ENCODE assay signal across 16 mouse cellular contexts in genomic region chr16:37731431-37731830, GRCm38 (mm10). TPM values are rescaled to one million over a fixed set of nuclear protein-coding genes. Genes with fewer than 3 reads are reported as not detected.
DNase-seq lines count a peak whose midpoint lies in the region; ATAC-seq lines count a peak whose summit lies in the region.
"Had no signal": no experiment of that assay in that cellular context is flagged by ENCODE, and none has a peak within 500 bp of the region (broad histone marks: within the 10 kb centered on the region; RNA-seq: fewer than 3 reads in every experiment).

No protein-coding gene starts in this region.

- H3K9me3 ChIP-seq in heart, embryonic 10.5 days = no peaks in the 10 kb centered on the region
- H3K9me3 ChIP-seq in neural tube, embryonic 13.5 days = no peaks in the 10 kb centered on the region
- no peaks in the 10 kb centered on the region for H3K9me3 ChIP-seq in neural tube, embryonic 15.5 days (replicated peaks)
- H3K9me3 ChIP-seq in limb, embryonic 12.5 days = no peaks in the 10 kb centered on the region
- H3K9me3 ChIP-seq: heart, embryonic 12.5 days; liver, embryonic 12.5 days had no signal

- H3K36me3 ChIP-seq in heart, embryonic 10.5 days = no peaks in the 10 kb centered on the region
- no peaks in the 10 kb centered on the region for H3K36me3 ChIP-seq in neural tube, embryonic 13.5 days
- no peaks in the 10 kb centered on the region for H3K36me3 ChIP-seq in neural tube, embryonic 15.5 days
- no peaks in the 10 kb centered on the region for H3K36me3 ChIP-seq in limb, embryonic 12.5 days
- H3K36me3 ChIP-seq: heart, embryonic 12.5 days; liver, embryonic 12.5 days had no signal

- intact Hi-C loops in heart, postnatal 14 days (cut with DNase I) = no loop called here

- 60% methylated on average over 4 of the region's 4 CpGs for WGBS in heart, embryonic 10.5 days
- 71% methylated on average over 4 of the region's 4 CpGs for WGBS in neural tube, embryonic 13.5 days
- WGBS in neural tube, embryonic 15.5 days = 70% methylated on average over 4 of the region's 4 CpGs
- 51% methylated on average over 4 of the region's 4 CpGs for WGBS in limb, embryonic 12.5 days

- no peak overlapping the region for H3K9ac ChIP-seq in neural tube, embryonic 13.5 days
- H3K9ac ChIP-seq in neural tube, embryonic 15.5 days (replicated peaks) = no peak overlapping the region
- no peak overlapping the region for H3K9ac ChIP-seq in limb, embryonic 12.5 days (replicated peaks)
- H3K9ac ChIP-seq: heart, embryonic 12.5 days; liver, embryonic 12.5 days had no signal

- ATAC-seq in neural tube, embryonic 13.5 days (ENCODE audit: low read depth) = no peak
- ATAC-seq in neural tube, embryonic 15.5 days (ENCODE audit: low FRiP score) = no peak
- no peak for ATAC-seq in limb, embryonic 12.5 days (ENCODE audit: insufficient number of reproducible peaks, insufficient read depth, low FRiP score, low TSS enrichment, low read depth)
- ATAC-seq: liver, embryonic 12.5 days had no signal

- no peaks in the 10 kb centered on the region for H3K27me3 ChIP-seq in heart, embryonic 10.5 days (ENCODE audit: insufficient read depth, poor library complexity, severe bottlenecking)
- H3K27me3 ChIP-seq in neural tube, embryonic 13.5 days = no peaks in the 10 kb centered on the region
- H3K27me3 ChIP-seq in neural tube, embryonic 15.5 days (replicated peaks) = no peaks in the 10 kb centered on the region
- H3K27me3 ChIP-seq in limb, embryonic 12.5 days = no peaks in the 10 kb centered on the region
- H3K27me3 ChIP-seq: heart, embryonic 12.5 days; liver, embryonic 12.5 days had no signal

- H3K4me2 ChIP-seq in neural tube, embryonic 13.5 days = no peak overlapping the region
- H3K4me2 ChIP-seq in neural tube, embryonic 15.5 days = no peak overlapping the region
- no peak overlapping the region for H3K4me2 ChIP-seq in limb, embryonic 12.5 days
- H3K4me2 ChIP-seq: heart, embryonic 12.5 days; liver, embryonic 12.5 days had no signal

- H3K27ac ChIP-seq in heart, embryonic 10.5 days = 0 out of 2 replicates have a peak overlapping the region, but pooled peaks have one; percentile 16
- H3K27ac ChIP-seq in neural tube, embryonic 13.5 days (replicated peaks) = peak overlapping the region; percentile 49
- no peak overlapping the region for H3K27ac ChIP-seq in neural tube, embryonic 15.5 days (replicated peaks)
- peak overlapping the region; percentile 88 for H3K27ac ChIP-seq in limb, embryonic 12.5 days
- H3K27ac ChIP-seq: liver, embryonic 12.5 days had no signal

- DNase-seq in heart, embryonic 10.5 days (ENCODE audit: low spot score) = no peak
- no peak for DNase-seq in heart, postnatal 14 days
- DNase-seq in urinary bladder, postnatal 10 days (ENCODE audit: low spot score) = no peak
- no peak for DNase-seq in right cerebral cortex, adult 18-20 months
- no peak for DNase-seq in adrenal gland, adult 2 months
- DNase-seq: B cell, adult 2 months; kidney, postnatal 10 days; layer of hippocampus, postnatal 36 days; right cerebral cortex, postnatal 14 days; thymus, postnatal 14 days had no signal

- no peak overlapping the region for H3K4me3 ChIP-seq in heart, embryonic 10.5 days
- H3K4me3 ChIP-seq in neural tube, embryonic 13.5 days = no peak overlapping the region
- no peak overlapping the region for H3K4me3 ChIP-seq in neural tube, embryonic 15.5 days (replicated peaks)
- no peak overlapping the region for H3K4me3 ChIP-seq in limb, embryonic 12.5 days (replicated peaks)
- H3K4me3 ChIP-seq: heart, embryonic 12.5 days; liver, embryonic 12.5 days; megakaryocyte, embryonic 14.5 days had no signal

- H3K4me1 ChIP-seq in heart, embryonic 10.5 days = 0 out of 2 replicates have a peak, but pooled peaks cover 17% of the 10 kb centered on the region
- H3K4me1 ChIP-seq in neural tube, embryonic 13.5 days (replicated peaks) = peaks cover 9% of the 10 kb centered on the region
- H3K4me1 ChIP-seq in neural tube, embryonic 15.5 days = 0 out of 2 replicates have a peak, but pooled peaks cover 11% of the 10 kb centered on the region
- peaks cover 41% of the 10 kb centered on the region for H3K4me1 ChIP-seq in limb, embryonic 12.5 days (replicated peaks)
- H3K4me1 ChIP-seq: liver, embryonic 12.5 days had no signal

RNA-seq across cellular contexts. Expression of gene Fstl1, which starts 45.2 kb away (rescaled TPM):
- 312 and 372 TPM in 2 replicates for polyA plus RNA-seq in heart, embryonic 10.5 days (2016; fragmentation: Nextera tagmentation; extraction: Ambion mirVana)
- 100 to 1,000 TPM; 221 to 228 TPM for total RNA-seq in heart, postnatal 14 days (2021)
- 156 and 165 TPM in 2 replicates for polyA plus RNA-seq in neural tube, embryonic 13.5 days (2015; fragmentation: Nextera tagmentation; extraction: Ambion mirVana)
- 123 and 145 TPM in 2 replicates for polyA plus RNA-seq in neural tube, embryonic 15.5 days (2015; fragmentation: Nextera tagmentation; extraction: Ambion mirVana)
- polyA plus RNA-seq in limb, embryonic 12.5 days (2016; fragmentation: Nextera tagmentation; extraction: Ambion mirVana) = 385 and 432 TPM in 2 replicates
- 10 to 100 TPM; 39.3 to 56.7 TPM for total RNA-seq in adrenal gland, adult 2 months (2021)
- 8.0 and 8.6 TPM in 2 replicates for polyA plus RNA-seq in adrenal gland, adult 2 months (2012; rRNA removed)

Comparison
In these comparisons a context has a peak if more than half of its experiments do, and no peak if none do; other contexts are left out.
1. RNA of gene Fstl1, which starts 45.2 kb away (polyA plus RNA-seq): 385 to 432 TPM in limb, embryonic 12.5 days, 312 to 372 TPM in heart, embryonic 10.5 days, 156 to 165 TPM in neural tube, embryonic 13.5 days and 123 to 145 TPM in neural tube, embryonic 15.5 days; 8.0 to 8.6 TPM in adrenal gland, adult 2 months; every median in the first group is over 10 times any median in the second.